Mouse (Mus musculus): ENCODE data around the gene Gm49321.

DNA sequence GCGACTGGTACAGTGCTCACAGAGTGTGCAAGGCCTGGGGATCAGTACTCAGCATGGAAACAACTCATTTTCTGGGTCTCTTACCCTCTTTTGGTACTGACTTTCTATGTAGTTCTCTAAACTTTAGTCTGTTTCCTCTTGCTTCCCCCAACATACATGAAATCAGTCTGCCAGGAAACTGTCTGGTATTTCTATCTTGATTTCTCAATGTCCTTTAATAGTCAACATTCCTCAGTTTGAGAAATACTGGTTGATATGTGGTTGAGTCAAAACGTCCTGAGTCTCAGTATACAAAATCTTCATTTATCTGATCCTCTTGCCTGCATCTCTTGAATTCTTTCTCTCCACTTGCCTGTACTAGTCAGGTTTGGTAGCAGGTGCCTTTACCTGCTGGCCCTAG, 2.9 kb upstream of the Gm49321 start:
- TF ChIP-seq SMC3 (IDR thresholded peaks at IDR 0.05; ENCODE audit: low read depth, low read length): no peak
- TF ChIP-seq SIN3A (IDR thresholded peaks at IDR 0.05; ENCODE audit: low read length): no peak
- TF ChIP-seq POLR2A (IDR thresholded peaks at IDR 0.05; ENCODE audit: control insufficient read depth in 1 of 2, insufficient read depth in 1 of 2, low read depth in 1 of 2, low read length in 2 of 2, poor library complexity in 1 of 2): no peak
- no peak for TF ChIP-seq POLR2AphosphoS5 (IDR thresholded peaks at IDR 0.05; ENCODE audit: borderline replicate concordance, low read depth, low read length)

Data from MEL (cell line).